Mouse (Mus musculus): Measurements from ENCODE around the gene Scel.
"Not testable (repeated sequence)": the region's sequence is repeated elsewhere in the genome, so short reads cannot be mapped to it uniquely, and the experiment has no call there.

The Scel gene

DNA sequence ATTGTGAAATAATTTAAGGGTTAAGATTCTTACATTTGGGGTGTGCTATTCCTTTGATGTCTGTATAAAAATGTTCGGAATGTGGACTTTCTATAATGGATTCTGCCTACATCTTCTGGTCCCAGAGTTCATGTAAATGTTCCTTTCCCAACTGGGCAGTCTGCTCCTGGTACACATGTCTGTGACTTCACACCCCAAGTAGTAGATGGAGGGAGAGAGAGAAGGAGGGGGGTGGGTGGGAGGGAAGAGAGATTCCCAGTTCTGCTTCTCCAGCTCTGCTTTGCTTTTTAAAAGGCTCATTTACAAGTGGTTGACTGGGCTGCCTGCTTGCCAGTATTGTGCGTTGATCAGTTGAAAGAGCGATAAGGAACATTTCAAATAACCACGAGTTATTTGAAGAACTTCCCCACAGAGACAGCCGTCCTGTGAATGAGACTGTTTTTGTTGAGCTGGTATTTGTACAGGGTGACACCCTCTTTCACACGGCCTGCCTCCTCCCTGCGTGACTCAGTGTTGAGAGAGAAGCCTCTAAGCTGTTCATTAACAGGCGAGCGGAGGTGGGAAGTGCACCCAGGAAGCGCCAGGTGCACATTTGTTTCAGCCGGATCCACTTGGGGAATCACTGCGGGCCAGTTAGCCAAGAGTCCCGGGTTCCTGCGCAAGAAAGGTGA lies at the start of gene Scel:
Gene Scel, plus strand, starts transcription at position 541 of the 671 bp plus-strand sequence.
- DNase-seq: no peak

DNA sequence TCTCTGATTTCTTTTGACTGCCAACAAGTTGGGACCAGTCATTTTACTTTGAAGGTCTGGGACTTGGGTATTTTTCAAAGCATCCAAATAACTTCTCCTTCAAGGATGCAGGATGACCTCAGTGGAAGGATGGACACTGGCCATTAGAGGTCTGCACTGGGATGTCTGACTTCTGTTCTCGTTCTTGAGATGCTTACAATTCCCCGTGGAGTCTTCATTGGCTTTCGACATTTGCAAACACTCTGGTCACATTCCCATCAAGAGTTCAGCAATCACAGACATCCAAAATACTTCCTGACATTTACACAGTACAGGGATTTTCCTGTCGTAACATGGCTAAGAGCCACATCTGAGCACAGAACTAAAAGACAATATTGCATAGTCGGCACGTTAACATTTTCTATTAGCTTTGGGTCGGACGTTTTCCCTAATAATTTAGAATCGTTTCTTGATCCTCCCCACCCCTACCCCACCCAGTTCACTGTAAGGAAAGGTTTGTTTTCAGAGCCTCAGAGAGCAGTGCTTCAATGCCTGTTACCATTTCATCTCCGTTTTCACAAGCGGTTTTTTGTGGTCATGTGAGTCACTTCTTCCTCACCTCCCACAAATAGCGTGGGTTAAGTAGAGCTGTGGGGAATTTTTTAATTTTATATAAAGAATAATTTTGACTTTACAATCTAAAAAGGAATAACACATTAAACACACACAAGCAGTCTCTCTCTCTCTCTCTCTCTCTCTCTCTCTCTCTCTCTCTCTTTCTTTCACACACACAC lies 44.3 kb upstream of the Scel start:
- DNase-seq: no peak

DNA sequence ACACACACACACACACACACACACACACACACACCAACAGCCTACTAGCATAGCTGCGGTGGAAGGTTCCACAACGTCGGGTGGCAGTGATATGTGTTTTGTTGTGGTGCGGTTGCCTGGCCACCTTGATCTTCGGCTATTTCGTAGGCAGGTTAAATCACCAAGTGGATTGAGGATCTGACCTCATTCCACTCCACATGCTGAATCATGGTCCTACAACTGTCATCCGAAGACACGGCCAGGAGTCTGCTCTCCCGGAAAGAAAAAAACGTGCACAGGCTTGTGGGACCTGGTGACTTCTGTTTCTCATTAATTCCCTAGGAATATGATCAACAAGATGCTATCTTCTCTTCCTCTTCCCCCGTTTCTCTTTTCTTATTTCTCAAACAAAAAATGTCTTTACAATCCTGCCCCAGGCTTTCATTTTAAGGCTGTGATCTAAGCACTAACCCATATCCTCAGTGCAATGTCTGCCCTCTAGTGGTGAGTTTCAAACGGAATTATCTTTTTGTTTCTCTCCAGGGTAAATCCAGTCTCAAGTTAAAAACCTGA lies 43.6 kb upstream of the Scel start:
- peak; percentile 34 for DNase-seq

DNA sequence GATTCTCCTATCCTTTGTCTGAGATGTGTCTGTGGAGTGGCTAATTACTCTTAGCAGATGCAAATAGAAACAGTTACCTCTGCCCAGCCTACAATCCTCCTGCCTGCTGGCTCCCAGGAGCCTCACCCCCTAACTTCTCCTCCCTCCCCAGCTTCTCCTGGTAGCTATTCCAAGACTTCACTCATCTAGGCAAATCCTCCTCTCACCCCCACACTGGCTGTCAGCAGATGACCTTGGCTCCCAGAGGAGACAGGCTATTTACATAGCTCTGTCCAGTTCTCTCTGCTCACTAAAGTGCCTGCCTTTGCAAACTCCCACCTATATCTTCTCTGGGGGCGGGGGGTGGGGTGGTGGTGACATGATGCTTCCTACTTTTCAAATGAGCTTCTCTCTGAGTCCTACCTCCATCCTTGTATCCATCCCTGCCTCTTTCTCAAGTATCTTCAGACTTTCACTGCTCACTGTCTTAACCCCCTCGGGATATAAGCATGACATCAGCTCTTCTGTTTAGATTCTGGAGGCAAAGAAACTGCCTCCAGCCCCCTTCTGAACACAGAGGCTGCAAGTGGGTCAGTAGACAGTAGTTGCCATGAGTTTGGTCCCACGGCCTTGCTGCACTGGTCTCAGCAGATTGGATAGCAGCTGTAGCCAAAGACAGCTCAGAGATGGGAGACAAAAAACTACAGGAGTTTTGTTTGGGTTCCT lies 41.9 kb upstream of the Scel start:
- DNase-seq: no peak

GRCm38 (mm10) chr14:103471806-103472553 lies 41.2 kb upstream of the Scel start:
- DNase-seq: no peak

DNA sequence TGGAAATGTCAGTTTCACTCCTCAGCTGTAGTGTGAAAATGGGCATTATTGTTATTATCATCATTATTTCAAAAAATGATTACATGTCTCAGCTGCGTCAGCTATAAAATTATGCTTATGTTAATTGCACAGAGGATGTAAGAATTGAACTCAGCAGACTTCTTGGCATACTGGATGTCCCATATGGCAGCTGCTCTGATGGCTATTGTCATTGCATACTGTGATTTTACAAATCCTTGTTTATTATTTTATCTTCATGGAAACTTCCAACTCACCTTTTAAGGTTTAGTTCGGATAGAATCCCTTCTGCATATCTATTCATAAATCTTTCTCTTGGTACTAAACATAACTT lies 40.6 kb upstream of the Scel start:
- no peak for DNase-seq

GRCm38 (mm10) chr14:103475312-103475711 lies 37.8 kb upstream of the Scel start:
- DNase-seq: no peak

DNA sequence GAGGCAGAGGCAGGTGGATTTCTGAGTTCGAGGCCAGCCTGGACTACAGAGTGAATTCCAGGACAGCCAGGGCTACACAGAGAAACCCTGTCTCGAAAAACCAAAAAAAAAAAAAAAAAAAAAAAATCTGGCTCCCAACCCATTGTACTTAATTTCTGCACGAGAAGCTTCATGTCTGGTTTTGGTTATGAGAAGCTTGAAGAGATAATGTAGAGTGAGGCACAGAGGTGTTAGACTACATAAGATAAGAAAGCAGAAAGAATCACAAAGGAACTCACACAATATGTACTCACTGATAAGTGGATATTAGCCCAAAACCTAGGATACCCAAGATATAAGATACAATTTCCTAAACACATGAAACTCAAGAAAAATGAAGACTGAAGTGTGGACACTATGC lies 36.9 kb upstream of the Scel start:
- DNase-seq: not testable (repeated sequence)

- DNase-seq: no peak
Observed at GRCm38 (mm10) chr14:103477281-103477680, 35.9 kb upstream of the Scel start.

DNA sequence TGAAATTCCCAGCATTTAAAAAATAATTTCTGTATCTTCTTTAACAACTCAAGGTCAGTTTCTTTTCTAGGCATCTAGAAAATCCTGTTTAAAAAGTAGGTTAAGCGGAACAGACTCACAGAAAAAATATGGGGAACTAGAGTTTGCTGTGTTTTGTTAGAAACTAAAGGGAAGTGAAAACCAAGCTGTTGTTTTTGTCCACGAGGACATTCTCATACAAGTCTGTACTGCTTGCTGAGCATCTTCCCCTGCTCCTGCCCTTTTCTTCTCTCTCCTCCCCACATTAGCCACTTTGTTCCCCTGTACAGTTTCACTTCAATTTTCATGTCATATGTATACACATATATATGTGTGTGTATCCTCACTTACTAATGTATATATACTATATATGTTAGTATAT lies 35.2 kb upstream of the Scel start:
- DNase-seq: no peak

DNA sequence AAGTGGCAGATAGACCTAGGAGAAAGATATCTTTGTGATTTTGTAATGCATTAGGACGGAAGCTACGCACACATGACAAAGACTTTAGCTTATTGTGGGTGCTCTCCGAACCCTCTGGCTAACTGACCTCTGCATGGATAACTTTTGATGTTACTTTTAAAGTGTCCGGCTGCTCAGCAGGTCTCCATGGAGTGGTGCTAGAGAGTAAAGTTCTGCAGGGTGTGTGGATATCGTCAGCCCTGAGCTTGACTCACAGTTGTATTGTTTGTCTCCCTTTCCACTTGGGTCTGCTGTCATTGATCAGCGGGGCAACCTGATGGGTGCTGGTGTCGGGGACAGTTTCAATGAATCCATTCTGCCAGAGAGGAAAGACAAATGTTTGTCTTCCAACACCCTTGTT lies 33.7 kb upstream of the Scel start:
- no peak for DNase-seq

GRCm38 (mm10) chr14:103481514-103481913 lies 31.6 kb upstream of the Scel start:
- no peak for DNase-seq

GRCm38 (mm10) chr14:103485671-103486070 lies 27.5 kb upstream of the Scel start:
- no peak for DNase-seq

DNA sequence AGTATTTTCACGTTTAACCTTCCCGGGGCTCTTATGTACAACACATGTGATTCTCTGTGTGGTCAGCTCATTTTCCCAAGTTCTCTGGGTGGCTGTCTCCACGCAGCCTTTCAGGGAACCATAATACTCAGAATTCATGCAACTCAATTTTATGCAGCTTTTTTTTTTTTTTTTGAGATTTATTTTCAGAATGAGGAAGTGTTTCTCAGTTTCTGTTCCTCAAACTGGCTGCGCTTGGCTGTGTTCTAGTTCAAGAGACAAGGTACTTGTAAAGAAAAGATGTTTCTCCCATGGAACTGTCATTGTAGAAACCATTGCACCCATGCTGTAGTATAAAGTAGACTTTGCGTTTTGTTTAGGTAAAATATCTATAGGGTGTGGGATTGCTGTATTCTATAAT lies 26.2 kb upstream of the Scel start:
- DNase-seq: no peak

- DNase-seq: no peak
Observed at GRCm38 (mm10) chr14:103488659-103489058, 24.5 kb upstream of the Scel start.

- DNase-seq: no peak
Observed at GRCm38 (mm10) chr14:103498199-103498598, 14.9 kb upstream of the Scel start.

GRCm38 (mm10) chr14:103498613-103499012 lies 14.5 kb upstream of the Scel start:
- DNase-seq: no peak

DNA sequence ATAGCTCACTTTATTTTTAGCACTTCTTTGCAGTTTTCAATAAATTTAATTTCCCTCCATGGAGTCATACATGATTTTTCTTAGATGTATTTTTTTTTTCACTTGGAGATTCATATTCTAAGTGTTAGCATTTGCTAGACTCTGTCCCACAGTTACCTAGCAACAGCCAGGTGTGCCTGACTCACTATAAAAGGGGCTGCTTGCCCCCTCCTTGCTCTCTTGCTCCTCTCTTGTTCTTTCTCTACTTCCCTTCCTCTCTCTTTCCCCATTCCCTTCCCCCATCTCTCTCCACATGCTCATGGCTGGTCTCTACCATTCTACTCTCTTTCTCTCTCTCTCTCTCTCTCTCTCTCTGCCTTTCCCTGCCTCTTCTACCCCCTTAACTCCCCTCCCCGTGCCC lies 14.1 kb upstream of the Scel start:
- DNase-seq: no peak

DNA sequence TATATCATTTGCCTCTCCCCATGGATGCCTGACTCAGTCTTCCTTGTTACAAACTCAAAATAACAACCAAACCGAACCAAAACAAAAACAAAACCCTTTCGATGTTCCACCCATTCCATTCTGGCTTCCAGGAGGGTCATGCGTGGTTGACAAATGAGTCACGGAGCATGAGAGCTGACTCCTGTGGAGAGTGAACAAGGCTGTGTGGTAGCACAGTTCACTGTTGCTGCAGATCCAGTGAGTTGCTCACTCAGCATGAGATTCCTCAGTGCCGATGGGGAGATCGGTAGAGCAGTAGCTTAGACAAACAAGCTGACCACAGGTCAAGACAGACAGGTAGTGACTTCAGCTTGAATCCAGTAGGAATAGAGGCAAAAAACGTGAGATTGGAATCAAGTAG lies 12.8 kb upstream of the Scel start:
- DNase-seq: no peak

DNA sequence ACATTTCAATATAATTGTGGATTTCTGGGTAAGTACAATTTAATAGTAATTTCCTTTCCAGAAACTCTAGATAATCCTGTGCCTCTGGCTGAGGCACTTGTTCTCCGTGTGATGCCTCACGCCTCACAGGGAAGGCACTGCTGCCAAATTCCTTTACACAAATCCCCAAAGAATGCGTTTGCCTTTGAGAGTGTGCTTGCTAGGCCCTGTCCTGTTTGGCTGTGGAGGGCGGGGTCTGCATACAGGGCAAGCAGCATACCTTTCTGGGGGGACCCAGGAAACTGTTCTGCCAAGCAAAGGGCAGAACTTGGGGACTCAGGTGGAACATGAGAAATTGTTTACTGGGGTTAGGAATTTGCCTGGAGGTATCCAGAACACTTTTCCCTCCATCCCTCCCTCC lies 12.2 kb upstream of the Scel start:
- no peak for DNase-seq

GRCm38 (mm10) chr14:103504514-103504913 lies 8.6 kb upstream of the Scel start:
- DNase-seq: no peak

DNA sequence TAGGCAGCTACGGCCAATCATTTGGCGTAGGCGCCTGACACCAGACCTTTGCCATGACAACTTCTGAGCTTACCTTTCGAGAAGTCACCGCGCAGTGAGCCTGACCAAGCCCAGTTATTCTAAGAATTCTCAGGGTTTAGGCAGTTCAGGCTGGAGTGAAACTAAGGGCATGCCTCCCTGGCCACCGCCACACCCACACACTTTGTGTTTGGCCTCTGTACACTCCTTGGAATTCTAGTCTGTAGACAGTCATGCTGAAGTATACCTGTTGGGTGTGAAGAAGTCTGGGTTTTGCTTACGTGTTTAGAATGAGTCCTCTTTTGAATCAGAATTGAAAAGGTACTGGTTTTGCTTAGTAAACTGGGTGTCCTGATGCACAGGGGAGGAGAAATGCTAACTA lies 3.6 kb upstream of the Scel start:
- no peak for DNase-seq

- no peak for DNase-seq
Observed at GRCm38 (mm10) chr14:103513473-103513811, 300 bp downstream of the Scel start.
